Mouse (Mus musculus): Measurements from ENCODE around the gene Hormad2.
A peak's percentile ranks its signal among the peaks of the same experiment; 100 is the strongest.

Hormad2 gene

DNA sequence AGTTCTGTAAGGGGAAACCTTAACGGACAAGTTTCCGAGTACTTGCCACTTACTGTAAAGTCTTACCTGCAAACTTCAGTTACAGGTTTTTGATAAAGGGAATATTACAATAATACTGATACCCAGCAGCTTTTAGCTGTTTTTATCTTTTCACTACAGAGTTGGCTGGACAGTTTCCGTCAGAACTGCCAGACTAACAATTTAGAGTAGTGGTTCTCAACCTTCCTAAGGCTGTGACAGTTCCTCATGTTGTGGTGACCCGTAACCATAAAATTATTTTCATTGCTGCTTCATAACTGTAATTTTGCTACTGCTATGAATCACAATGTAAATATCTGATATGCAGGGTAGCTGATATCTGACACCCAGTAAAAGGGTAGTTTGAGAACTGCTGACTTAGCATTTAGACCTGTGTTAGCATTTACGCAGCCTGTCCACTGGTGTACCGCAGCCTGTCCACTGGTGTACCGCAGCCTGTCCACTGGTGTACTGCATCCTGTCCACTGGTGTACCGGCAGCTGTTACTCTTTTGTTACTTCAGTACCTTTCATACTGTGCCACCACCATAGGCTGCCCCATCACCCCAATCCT, 104.1 kb downstream of the Hormad2 start:
- DNase-seq, result no peak

DNA sequence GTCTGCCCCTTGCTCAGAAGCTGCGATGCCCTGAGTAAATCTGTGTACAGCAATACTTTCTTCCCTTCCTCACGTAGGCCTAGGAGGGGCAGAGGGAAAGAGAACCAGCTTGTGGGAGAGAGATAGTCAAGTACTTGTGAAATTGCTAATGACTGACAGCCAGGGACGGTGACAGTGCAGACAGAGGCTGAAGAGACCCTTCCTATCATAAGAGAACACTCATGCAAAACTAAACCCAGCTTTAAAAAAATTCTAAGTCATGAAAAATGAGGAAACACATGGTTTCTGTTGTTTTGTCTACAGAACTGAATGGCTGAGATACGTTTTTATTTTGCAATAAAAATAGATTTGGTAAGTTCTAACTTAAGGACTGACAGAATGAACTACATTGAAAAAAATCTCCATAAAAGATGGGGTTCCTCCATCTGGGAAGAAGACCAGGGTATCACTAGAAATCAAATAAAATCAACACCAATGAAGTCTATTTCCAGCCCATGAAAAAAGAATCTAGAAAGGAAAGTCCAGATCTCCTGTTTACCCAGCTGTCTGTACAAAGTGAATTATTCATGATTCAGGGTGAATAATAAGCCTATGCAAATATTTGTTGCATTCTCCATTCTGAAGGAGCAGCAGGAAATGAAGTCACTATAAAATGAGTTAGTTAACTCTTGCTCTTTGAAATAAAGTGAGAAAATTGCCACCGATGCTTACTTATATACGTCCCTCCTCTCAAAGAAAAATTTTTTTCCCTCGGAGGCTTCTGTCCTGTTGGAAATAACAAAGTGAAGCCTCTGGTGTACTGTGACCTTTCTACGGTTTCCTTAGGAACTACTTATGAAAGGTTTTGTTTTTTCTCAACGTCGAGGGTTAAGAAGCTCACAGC, 104.9 kb downstream of the Hormad2 start:
- DNase-seq, result no peak

DNA sequence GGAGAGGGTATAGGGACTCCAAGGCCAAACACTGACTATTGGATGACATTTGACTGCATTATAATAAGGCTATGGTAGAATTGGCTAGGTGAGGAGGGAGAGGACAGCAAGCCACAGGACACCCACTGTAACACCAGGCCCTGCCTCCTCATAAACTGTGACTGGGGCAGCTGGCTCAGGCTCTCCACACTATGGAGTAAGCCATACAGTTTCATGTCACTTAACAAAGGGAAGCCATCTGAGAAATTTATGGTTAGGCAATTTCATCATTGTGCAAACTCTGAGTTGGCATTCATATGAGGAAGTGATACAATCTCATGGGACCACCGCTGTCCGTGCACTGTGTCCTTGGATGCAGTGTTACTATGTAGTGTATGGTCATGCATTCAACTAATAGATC, 107.9 kb downstream of the Hormad2 start:
- no peak for DNase-seq

DNA sequence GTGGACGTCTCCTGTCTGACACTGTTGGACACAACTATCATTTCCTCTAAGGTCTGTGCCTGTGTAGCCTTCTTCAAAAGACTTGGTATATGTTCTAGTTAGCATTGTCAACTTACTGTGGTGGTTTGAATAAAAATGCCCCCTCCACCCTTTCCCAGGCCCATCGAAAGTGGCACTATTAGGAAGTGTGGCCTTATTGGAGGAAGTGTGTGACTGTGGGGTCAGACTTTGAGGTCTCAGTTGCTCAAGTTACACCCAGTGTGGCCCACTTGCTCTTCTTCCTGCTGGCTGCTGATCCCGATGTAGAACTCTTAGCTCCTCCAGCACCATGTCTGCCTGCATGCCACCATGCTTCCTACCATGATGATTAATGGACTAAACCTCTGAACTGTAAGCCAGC, 112.7 kb downstream of the Hormad2 start:
- DNase-seq, result no peak

DNA sequence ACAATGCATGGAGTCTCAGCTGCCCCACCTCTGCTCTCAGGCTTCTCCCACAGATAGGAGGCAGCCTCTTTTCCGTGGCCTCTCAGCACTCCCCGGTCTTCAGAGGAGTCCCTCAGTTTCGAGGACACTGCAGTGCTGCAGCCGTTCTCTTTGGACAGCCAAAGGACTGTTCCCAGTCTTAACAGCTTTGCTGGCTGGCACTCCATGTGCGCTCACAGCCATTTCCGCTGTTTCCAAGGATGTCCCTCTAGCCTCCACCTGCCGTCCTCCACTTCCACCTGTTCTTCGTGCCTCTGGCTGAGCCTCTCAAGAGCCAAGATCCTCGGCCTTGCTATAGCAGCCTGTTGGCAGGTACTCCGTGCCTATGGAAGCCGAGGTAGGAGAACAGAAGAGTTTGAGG, 117.4 kb downstream of the Hormad2 start:
- peak; percentile 59 for DNase-seq

DNA sequence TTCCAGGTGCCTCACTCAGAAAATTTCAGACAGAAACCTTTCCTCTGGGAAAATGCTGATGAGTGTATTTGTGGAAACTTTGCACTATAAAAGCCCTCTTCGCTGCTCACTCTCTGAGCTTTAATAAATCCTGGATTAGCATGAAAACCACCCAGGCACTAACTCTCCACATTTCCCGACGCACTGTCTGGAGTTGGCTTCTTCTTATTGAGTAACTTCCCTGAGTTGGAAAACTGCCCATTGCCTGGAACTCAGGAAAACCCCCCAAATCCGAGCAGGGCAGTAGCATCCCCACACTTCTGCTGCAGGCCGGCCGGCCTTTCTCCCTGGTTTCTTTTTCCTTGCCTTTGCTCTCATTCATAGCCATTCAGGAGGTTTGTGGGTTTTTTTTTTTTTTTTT, 118.0 kb downstream of the Hormad2 start:
- no peak for DNase-seq

DNA sequence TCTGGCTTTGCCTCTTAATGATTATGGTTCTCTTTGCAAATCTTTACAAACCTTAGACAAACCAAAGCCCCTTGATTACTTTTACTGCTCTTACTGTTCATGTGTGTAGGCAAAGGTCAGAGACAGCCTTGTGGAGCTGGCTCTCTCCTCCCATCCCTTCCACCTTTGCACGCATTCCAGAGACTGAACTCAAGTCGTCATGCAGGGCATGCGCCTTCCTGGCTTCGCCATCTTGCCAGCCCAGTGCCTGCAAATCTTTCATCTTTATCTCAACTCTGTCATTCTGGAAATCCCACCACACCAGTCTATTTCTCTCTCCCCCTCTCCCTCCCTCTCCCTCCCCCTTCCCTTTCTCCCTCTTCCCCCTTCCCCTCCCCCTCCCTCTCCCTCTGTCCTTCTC, 120.0 kb downstream of the Hormad2 start:
- no peak for DNase-seq

DNA sequence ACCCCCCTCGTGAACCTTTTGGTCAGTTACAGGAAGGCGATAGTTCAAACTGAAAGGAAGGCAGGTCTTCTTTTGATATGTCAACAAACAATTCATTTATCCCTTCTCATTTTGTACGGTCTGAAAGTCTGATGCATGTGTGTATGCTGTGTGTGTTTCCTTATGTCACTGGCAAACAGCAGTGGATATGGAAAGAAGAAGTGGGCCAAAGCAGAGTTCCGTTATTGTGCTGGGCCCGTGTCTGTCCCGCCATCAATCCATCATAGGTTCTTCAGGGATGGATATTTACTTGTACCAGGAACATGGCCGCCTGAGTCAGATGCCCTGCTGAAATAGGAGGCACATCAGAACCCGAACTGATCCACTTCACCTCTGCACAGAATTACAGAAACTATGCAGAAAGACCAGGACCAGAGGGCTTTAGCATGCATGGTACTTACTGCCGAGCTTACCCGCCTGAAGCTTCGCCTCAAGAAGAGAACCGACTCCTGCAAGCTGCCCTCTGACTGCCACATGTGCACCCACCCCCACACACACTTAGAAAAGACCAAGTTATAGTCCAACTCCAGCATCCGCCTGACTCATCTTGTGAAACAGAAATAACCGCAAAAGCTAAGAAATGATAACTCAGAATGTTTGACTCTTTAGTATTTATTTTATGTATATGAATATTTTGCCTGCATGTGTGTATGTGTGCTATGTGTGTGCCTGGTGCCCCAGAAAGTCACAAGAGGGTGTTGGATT, 121.5 kb downstream of the Hormad2 start:
- no peak for DNase-seq

DNA sequence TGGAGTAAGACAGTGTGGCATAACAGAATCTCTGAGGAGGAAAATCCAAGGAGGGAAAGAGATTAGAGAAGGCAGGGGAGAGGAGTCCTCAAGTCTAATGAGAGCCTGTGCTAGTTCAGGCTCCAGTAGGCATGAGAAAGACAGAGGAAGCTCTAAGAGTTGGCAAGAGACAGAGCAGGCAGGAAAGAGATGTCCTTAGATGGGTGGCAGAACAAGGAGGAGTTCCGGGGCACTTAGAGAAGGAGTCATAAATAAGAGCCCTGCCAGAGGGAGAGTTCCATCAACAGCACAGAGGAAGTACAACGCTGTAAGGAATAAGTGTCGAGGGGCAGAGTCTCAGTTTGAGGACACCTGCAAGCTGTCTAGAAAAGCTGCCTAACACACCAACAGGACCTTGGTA, 122.9 kb downstream of the Hormad2 start:
- no peak for DNase-seq

DNA sequence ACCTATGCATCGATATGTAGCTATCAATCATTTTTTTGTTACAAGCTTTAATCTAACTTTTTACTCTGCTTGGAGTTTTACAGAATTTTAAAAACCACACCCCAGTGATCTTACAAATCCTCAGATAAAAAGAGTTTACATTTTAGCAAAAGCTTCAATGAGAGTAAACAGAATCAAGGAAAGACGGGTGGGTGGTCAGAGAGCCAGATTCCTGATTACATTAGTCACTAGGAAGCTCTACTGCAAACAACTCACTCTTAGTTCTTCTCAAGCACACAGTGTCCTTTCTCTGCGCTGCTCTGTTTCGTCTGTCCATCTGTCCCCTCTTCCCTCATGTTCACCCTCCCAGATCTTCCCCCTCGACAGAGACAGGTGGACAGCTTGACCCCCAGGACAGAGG, 123.6 kb downstream of the Hormad2 start:
- no peak for DNase-seq

DNA sequence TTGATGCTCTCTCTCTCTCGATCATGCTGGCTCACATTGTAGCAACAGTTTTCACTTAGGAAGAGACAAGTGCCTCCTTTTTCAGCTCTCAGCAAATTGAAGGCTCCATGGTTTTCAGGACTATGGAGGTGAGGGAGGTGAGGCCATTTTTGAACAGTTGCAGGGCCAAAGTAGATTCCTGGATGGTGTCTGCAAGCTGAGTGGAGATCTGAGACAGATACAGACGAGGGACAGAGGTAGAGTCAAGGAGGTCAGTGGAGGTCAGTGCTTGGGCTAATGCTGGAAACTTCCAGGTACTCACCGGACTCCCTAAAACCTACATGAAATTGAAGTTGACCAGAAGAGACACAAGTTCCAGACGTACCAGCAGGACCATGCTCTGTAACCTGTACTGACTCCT, 128.7 kb downstream of the Hormad2 start:
- no peak for DNase-seq

DNA sequence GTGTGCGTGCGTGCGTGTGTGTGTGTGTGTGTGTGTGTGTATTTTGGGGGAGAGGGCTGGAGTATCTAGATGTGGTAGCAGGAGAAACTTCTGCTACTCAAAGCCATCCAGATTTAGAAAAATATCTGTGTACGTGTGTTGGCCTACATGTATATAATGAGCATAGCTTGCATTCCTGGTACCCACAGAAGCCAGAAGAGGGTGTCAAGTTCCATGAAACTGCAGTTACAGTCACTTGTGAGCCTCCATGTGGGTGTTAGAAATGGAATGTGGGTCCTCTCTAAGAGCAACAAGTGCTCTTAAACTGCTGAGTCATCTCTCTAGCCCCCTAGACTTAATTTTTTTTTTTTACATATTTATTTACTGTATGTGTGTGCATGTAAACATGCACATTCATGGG, 130.6 kb downstream of the Hormad2 start:
- DNase-seq, result no peak

DNA sequence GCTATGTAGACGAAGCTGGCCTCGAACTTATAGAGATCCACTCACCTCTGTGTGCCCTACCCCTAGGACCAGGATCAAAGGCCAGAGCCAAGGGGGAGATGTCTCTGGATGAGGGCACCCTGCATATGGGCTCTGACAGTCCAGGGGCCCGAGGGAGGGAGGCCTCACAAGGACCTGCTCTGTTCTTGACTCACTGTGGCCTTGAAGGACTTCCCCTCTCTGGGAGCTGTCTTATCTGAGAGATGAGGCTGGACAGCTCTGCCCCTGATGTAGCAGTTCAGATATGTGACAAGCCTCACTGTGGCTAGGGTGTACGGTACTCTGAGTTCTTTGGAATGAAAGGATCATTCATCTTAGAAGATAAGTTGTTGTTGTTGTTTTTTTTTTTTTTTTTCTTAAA, 131.3 kb downstream of the Hormad2 start:
- DNase-seq, result no peak

DNA sequence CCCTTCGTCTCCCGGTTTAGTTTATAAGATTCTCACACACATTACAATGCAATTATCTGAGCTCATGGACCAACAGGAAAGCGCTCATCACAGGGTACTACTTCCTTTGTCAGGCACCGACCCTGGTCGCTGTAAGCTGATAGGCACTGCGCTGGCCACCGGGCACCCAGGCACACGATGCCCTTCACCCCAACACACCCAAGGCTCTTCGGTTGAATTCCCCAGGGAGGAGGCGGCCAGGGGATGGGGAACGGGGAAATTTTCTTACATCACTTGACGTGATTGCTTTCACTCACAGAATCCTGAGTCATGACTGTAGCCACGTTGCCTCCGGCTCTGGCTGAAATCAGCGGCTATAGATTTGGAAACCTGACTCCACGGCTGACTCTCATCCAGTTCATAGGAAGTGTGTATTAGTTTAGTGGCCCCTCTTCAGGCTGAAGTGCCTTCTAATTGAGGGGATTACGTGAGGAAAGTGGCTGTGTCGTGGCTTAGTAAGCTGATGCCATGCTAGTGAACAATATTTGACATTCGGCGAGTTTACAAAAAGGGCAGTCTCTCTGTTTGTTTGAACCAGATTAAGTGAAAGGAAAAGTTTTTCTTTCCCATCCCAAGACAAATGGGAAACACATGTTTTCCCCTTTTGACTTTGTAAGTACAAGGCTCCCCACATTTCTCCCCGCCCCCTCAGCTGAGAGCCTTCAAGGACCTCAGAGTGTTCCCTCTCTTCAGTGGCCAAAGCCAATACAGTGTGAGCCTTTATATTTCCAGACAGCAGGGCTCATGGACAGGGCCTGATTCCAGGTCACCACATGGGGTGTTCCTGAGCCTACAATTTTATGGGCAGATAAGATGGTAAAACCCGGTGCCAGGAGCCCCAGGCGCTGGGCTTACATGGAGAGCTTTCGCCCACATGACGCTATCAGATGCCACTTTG, 132.1 kb downstream of the Hormad2 start:
- peak; percentile 18 for DNase-seq

DNA sequence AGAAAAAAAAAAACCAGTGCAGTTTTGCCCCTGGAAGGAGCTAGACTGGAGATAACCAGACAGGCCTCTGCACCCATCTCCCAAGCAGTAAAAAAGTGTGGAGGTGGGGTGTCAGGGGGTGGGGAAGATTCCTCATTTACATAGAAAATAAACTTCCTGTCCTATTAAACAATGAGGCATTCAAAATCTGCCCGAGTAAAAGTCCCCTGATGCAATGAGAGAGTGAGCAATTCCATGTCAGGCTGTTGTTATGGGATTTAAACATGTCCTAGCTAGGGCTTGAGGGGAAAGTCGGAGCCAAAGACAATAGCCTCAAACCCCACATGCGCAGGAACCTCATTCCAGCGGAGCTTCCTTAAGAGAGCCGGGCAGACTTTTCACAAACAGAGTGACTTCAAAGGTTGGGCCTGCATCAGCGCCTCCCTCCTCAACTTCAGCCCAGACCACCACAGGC, 132.8 kb downstream of the Hormad2 start:
- DNase-seq, result no peak

DNA sequence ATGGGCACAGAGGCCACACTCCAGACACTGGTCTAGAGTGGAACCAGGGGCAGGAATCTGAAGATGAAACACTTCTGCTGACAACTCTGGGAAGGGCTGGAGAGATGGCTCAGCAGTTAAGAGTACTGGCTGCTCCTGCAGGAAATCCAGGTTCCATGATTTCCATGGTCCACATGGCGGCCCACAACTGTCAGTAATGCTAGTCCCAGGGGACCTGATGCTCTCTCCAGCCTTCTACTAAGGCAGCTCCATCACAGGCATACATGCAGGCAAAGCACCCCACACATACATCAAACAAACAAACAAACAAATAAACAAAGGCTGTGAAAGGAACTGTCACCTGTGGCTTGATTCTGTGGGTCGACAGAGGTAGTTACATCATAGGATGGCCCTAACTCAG, 134.8 kb downstream of the Hormad2 start:
- DNase-seq, result no peak

DNA sequence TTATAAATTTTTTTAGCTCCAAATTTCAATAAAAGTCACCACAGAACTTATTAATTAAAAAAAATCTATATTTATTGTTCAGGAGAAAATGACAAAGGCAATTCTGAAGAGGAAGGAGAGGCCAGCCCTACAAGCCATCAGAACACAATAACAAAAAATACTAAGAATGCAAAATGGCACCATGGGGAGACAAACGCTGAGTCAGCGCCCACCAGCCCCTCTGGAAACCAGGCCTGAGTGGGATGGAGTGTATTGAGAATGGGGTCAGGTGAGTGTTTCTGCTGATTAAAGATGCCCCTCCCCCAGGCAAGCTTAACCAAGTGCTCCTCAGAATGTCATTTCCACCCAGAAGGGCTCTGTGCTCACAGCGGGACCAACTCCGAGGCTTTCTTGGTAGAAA, 135.8 kb downstream of the Hormad2 start:
- DNase-seq, result no peak

DNA sequence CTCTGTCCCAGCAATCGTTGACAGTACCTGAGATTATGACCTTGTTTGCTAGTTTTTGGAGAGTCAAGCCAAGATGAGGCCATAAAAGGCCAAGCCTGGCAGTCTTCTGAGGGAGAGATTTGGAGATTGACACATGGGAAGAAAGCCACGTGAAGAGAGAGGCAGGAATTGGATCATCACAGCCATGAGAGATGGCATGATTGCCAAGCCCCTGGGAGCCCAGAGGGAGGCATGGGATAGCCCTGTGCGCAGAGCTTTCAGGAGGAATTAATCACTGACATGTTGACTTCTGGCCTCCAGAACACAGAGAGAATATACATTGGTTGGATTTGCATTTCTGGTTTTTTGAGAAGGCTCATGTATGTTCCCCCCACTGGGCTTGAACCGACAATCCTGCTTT, 136.7 kb downstream of the Hormad2 start:
- DNase-seq, result no peak

DNA sequence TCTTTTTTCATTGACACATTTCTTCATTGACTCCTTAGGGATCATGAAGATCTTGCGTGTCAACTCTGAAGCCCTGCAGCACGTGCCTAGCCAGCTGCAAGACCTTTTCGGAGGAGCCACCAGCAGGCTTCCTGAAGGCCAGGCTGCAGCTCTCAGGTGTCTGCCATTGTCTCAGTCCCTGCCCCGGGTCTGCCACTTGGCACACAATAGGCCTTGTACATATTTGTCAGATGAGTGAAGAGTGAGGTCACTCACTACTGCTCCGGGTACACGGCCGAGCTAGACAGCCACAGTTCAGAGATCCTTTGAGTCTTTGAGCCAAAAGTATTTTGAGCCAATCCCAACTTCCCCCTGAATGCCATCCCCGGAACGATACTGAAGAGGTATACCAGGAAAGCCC, 137.9 kb downstream of the Hormad2 start:
- DNase-seq, result no peak

DNA sequence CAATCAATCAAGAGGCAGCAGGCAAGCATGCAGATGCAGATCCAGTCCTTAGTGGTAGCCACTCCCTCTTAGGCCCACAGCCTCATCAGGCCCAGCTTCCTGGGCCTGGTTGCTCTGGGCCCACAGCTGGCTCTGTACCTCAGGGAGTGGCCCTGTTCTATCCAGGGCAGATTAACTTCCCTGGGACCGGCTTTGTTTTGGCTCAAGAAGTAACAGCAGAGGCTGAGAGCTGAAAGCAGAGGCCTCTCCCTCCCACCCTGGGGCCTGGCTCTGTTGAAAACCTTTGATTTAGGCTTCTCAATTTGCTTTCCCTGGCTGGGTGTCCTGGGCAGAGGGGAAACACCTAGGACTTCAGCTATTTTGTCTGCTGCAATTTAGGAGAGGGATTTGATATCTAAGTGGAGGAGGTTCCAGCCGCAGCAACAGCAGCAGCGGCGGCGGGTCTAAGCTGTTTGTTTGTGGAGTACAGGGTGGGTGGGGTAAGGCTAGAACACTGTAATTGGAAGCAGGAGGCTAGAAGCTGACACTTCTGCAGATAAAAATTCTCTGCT, 138.5 kb downstream of the Hormad2 start:
- no peak for DNase-seq

DNA sequence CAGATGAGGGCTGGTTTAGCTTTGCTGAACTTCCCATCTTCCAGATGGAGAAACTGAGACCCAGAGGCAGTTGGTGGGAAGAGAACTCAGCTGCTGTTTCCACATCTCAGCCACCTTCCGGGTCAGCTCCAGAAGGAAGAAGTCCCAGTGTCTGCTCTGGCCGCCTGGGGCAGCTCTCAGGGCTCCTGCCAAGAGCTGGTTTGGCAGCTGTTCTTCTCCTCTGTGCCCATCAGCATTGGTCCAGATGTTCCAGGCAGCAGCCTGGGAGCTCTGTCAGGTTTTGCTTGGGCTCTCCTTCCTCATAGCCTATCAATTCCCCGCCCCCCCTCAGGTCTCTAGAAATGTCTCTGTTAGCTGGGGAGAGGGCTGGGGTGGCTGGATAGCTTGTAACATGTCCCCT, 140.2 kb downstream of the Hormad2 start:
- DNase-seq, result no peak

DNA sequence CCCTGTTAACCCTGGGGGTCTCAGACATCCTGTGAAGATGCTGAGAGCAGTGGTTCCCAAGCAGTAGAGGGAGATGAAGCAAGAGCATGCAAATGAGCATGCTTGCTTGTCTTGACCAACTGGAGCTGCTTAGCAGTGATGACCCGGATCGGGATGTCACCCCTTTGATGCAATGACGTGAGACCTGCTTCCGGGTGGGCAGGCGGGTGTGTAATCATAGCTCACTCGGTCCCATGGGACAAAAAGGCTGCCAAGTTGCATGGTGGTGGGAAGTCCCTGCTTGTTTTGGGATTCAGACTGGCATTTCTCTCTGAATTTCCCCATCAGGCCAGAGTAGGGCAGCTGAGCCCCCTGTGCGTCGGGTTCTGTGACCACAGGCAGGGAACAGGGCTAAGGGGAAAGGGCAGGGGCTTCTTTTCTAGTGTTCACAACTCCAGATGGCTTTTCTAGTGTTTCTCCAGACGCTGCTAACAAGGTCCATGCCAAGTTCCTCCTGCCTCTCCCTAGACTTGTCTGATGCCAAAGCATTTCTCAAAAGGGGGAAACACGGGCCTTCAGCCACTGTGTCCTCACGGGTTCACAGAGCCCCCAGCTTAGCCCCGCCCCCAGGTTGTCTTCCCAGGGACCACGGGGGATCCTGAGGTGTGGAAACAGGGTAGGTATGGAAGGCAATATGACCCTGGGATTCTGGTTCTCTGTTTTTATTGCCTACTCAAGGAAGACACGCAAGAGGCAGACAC, 141.0 kb downstream of the Hormad2 start:
- DNase-seq, result no peak
